Mouse (Mus musculus): ENCODE data around the gene Fiz1.

DNA sequence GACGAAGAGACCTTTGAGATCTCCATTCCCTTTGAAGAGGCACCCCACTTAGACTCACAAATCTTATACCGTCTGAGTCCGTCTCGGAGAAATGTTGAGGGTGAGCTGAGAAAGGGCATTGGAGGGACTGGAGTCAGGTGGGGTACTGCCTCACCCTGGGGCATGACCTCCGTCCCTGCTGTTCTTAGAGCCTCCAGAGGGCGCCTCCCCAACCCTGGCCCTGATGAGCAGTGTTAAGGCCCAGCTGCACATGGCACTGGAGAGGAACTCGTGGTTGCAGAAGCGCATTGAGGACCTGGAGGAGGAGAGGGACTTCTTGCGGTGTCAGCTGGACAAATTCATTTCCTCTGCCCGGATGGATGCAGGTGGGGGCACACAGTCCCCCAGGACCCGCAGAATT, 43.3 kb upstream of the Fiz1 start:
- TF ChIP-seq POLR2A (IDR thresholded peaks at IDR 0.05; ENCODE audit: extremely low read depth, insufficient read depth, low read length), result no peak
- no peak for TF ChIP-seq CTCF (IDR thresholded peaks at IDR 0.05; ENCODE audit: extremely low read depth, insufficient read depth, low read length)
